Mouse (Mus musculus) heart, embryonic 16.5 days (tissue): ENCODE measurements around the gene Dspp. TPM values are rescaled to one million over a fixed set of nuclear protein-coding genes. Genes with fewer than 3 reads are reported as not detected.

Experiments used
- ATAC-seq: fragments of 200-750 bp; cut with Nextera tagmentation; replicated peaks from 2 replicates; pipeline ENCODE4 v1.8.0; 2017; ENCODE audit warnings: moderate number of reproducible peaks; ENCODE audit not compliant: insufficient read depth, low FRiP score; ENCODE audit errors: extremely low read depth
- H3K27ac ChIP-seq: fragments of 300-500 bp; sonication (generic); 2 replicates; pipeline ENCODE4 v1.5.1; 2014; ENCODE audit warnings: mild to moderate bottlenecking, low read length, control low read depth, moderate library complexity
- H3K27me3 ChIP-seq: fragments of 300-500 bp; sonication (generic); 2 replicates; pipeline ENCODE4 v1.6.1; 2014; ENCODE audit warnings: low read length, mixed read lengths; ENCODE audit not compliant: control insufficient read depth, insufficient read depth
- H3K36me3 ChIP-seq: fragments of 300-500 bp; sonication (generic); 2 replicates; pipeline ENCODE4 v1.6.1; 2014; ENCODE audit not compliant: control insufficient read depth, insufficient read depth
- H3K4me1 ChIP-seq: fragments of 300-500 bp; sonication (generic); 2 replicates; pipeline ENCODE4 v1.6.1; 2014; ENCODE audit warnings: low read length, mixed read lengths; ENCODE audit not compliant: control insufficient read depth, insufficient read depth
- H3K4me2 ChIP-seq: fragments of 300-500 bp; sonication (generic); 2 replicates; pipeline ENCODE4 v1.6.1; 2014; ENCODE audit warnings: low read depth, mild to moderate bottlenecking, control low read depth, low read length
- H3K4me3 ChIP-seq: fragments of 300-500 bp; sonication (generic); 2 replicates; pipeline ENCODE4 v1.5.1; 2014; ENCODE audit warnings: mild to moderate bottlenecking, control low read depth, low read length
- H3K9ac ChIP-seq: fragments of 300-500 bp; sonication (generic); 2 replicates; pipeline ENCODE4 v1.6.1; 2014; ENCODE audit warnings: low read length, control low read depth
- H3K9me3 ChIP-seq: fragments of 300-500 bp; sonication (generic); replicated peaks from 2 replicates; pipeline ENCODE4 v1.6.1; 2016; ENCODE audit warnings: low read length; ENCODE audit not compliant: control insufficient read depth
- WGBS: fragments of 180-500 bp; shearing (Covaris S2); extraction: QIAGEN DNeasy Blood & Tissue Kit; methylation state at CpG from one replicate; pipeline ENCODE4 v1.1.7; 2014; 5-methylcytosine and 5-hydroxymethylcytosine counted together
- polyA plus RNA-seq: library from polyadenylated mRNA; unstranded; fragments of >200 nt; fragmentation: Nextera tagmentation; extraction: Ambion mirVana; gene quantifications from 2 replicates; pipeline ENCODE4 v1.2.1, GENCODE M21; 2015

The Dspp gene
- polyA plus RNA-seq, 1 experiment from 2014 or later = not detected

- Histone ChIP-seq H3K9ac (no peak overlapping the region), H3K4me2 (no peak overlapping the region), H3K27me3 (no peaks in the 10 kb centered on the region), H3K36me3 (no peaks in the 10 kb centered on the region), H3K9me3 (no peaks in the 10 kb centered on the region), H3K4me1 (no peaks in the 10 kb centered on the region; the same call in 1 of the 2 replicates), H3K4me3 (no peak overlapping the region), H3K27ac (no peak overlapping the region)
- ATAC-seq = no peak
- WGBS = 50% methylated on average over 3 of the region's 3 CpGs
Observed at GRCm38 (mm10) chr5:104224299-104224698, 53.8 kb downstream of the Dspp start.

GRCm38 (mm10) chr5:104224750-104225149, 54.2 kb downstream of the Dspp start:
- no peak overlapping the region for H3K27ac ChIP-seq
- H3K4me1 ChIP-seq = no peaks in the 10 kb centered on the region; the same call in 1 of the 2 replicates
- no peak overlapping the region for H3K9ac ChIP-seq
- H3K4me2 ChIP-seq = no peak overlapping the region
- no peak for ATAC-seq
- no peak overlapping the region for H3K4me3 ChIP-seq
- H3K9me3 ChIP-seq = no peaks in the 10 kb centered on the region
- H3K27me3 ChIP-seq = no peaks in the 10 kb centered on the region
- no peaks in the 10 kb centered on the region for H3K36me3 ChIP-seq

GRCm38 (mm10) chr5:104228497-104228896, 58.0 kb downstream of the Dspp start:
- Histone ChIP-seq H3K9ac (no peak overlapping the region), H3K4me2 (no peak overlapping the region), H3K9me3 (no peaks in the 10 kb centered on the region), H3K4me3 (no peak overlapping the region), H3K27me3 (no peaks in the 10 kb centered on the region), H3K36me3 (no peaks in the 10 kb centered on the region), H3K27ac (no peak overlapping the region), H3K4me1 (no peaks in the 10 kb centered on the region; the same call in 1 of the 2 replicates)
- no peak for ATAC-seq
- WGBS = 25% methylated on average over 1 of the region's 1 CpGs

Other genes starting within 250 kb of the Dspp start
- 0.11 TPM in 1 of 2 replicates, not detected in the other for gene Hsd17b13, start 193.3 kb upstream of the Dspp start, polyA plus RNA-seq
- 3.3 and 3.5 TPM in 2 replicates for gene Hsd17b11, start 148.8 kb upstream of the Dspp start, polyA plus RNA-seq
- gene Nudt9, start 124.4 kb upstream of the Dspp start, polyA plus RNA-seq = 54.0 and 55.7 TPM in 2 replicates
- not detected in 2 replicates for gene Gm17660, start 93.1 kb upstream of the Dspp start, polyA plus RNA-seq
- 131 and 161 TPM in 2 replicates for gene Sparcl1, start 57.0 kb upstream of the Dspp start, polyA plus RNA-seq
- 0.20 TPM in 1 of 2 replicates, not detected in the other for gene Dmp1, start 31.9 kb downstream of the Dspp start, polyA plus RNA-seq
- 1.0 and 1.7 TPM in 2 replicates for gene Ibsp, start 128.5 kb downstream of the Dspp start, polyA plus RNA-seq
- not detected in 2 replicates for gene Mepe, start 154.6 kb downstream of the Dspp start, polyA plus RNA-seq